Mouse (Mus musculus) forebrain, embryonic 16.5 days (tissue): ENCODE measurements around the gene Me1. TPM values are rescaled to one million over a fixed set of nuclear protein-coding genes. Genes with fewer than 3 reads are reported as not detected.

ENCODE experiments used
- ATAC-seq: fragments of 200-750 bp; cut with Nextera tagmentation; 2 replicates; pipeline ENCODE4 v1.8.0; 2017; ENCODE audit warnings: mild to moderate bottlenecking, moderate library complexity
- H3K27ac ChIP-seq: fragments of 300-500 bp; sonication (generic); 2 replicates; pipeline ENCODE4 v1.5.1; 2014; ENCODE audit warnings: low read length, control low read depth
- H3K27me3 ChIP-seq: fragments of 300-500 bp; sonication (generic); replicated peaks from 2 replicates; pipeline ENCODE4 v1.6.1; 2014; ENCODE audit warnings: low read length; ENCODE audit not compliant: control insufficient read depth, insufficient read depth
- H3K36me3 ChIP-seq: fragments of 300-500 bp; sonication (generic); 2 replicates; pipeline ENCODE4 v1.6.1; 2014; ENCODE audit not compliant: control insufficient read depth, insufficient read depth
- H3K4me1 ChIP-seq: fragments of 300-500 bp; sonication (generic); replicated peaks from 2 replicates; pipeline ENCODE4 v1.6.1; 2014; ENCODE audit warnings: low read length; ENCODE audit not compliant: control insufficient read depth, insufficient read depth
- H3K4me2 ChIP-seq: fragments of 300-500 bp; sonication (generic); 2 replicates; pipeline ENCODE4 v1.6.1; 2014; ENCODE audit warnings: mild to moderate bottlenecking, low read length, control low read depth
- H3K4me3 ChIP-seq: fragments of 300-500 bp; sonication (generic); replicated peaks from 2 replicates; pipeline ENCODE4 v1.5.1; 2014; ENCODE audit warnings: mild to moderate bottlenecking, low read length, control low read depth
- H3K9ac ChIP-seq: fragments of 300-500 bp; sonication (generic); replicated peaks from 2 replicates; pipeline ENCODE4 v1.6.1; 2014; ENCODE audit warnings: low read depth, low read length, control low read depth
- H3K9me3 ChIP-seq: fragments of 300-500 bp; sonication (generic); 2 replicates; pipeline ENCODE4 v1.6.1; 2016; ENCODE audit warnings: low read length; ENCODE audit not compliant: control insufficient read depth
- WGBS: fragments of 180-500 bp; shearing (Covaris S2); extraction: QIAGEN DNeasy Blood & Tissue Kit; methylation state at CpG from one replicate; pipeline ENCODE4 v1.1.7; 2014; 5-methylcytosine and 5-hydroxymethylcytosine counted together
- polyA plus RNA-seq: library from polyadenylated mRNA; unstranded; fragments of >200 nt; fragmentation: Nextera tagmentation; extraction: Ambion mirVana; gene quantifications from 2 replicates; pipeline ENCODE4 v1.2.1, GENCODE M21; 2015

Gene Me1
- polyA plus RNA-seq, 1 experiment from 2014 or later, result 22.7 TPM

DNA sequence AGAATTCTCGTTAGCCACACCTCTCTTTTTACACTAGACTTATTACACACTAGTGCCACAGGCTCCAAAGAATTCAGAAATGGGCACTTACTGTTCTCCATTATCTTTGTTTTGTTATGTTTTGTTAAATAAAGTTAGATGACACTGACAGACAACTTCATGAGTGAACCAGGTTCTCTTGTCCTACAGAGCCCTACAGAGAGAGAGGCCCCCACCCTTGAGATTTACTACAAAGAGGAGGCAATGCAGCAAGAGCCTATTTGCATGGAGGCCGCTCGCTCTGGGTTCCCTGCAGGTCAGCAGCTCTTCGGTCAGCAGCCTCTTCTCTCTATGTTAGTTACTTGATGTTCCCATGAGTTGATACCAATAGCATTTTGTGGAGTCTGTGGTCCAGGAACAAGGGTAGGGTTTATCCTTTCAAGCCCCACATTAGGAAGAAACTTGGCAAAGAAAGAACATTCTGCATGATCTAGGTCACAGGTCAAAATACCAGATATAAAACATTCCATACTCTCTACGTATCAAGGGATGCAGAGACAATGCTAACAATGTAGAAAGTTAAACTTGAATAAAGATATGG lies 65.3 kb downstream of the Me1 start:
- 79% methylated on average over 5 of the region's 5 CpGs for WGBS
- H3K9ac ChIP-seq, result no peak overlapping the region
- no peaks in the 10 kb centered on the region for H3K4me1 ChIP-seq
- H3K27ac ChIP-seq, result no peak overlapping the region
- no peak overlapping the region for H3K4me2 ChIP-seq
- ATAC-seq, result no peak
- H3K36me3 ChIP-seq, result no peaks in the 10 kb centered on the region
- no peaks in the 10 kb centered on the region for H3K27me3 ChIP-seq
- no peak overlapping the region for H3K4me3 ChIP-seq
- no peaks in the 10 kb centered on the region for H3K9me3 ChIP-seq

DNA sequence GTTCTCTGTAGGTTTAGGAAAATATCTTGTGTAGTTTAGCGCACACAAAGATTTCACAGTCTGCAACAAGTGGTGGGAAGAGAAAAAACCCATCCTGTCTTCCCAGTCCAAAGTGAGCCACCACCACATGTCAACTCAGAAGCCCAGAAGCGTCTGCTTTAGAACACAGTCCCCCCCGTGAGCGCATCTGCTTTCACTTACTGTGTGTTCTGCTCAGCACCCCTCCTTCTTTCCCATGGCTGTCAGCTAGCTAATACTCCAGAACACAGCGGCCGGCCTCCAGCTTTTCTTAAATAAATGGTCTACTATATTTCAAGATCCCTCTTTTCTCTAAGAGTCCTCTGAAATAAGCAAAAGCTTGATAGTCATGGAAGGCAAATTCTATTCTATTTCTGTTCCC lies 66.4 kb downstream of the Me1 start:
- no peaks in the 10 kb centered on the region for H3K4me1 ChIP-seq
- 85% methylated on average over 6 of the region's 6 CpGs for WGBS
- ATAC-seq, result no peak
- H3K4me3 ChIP-seq, result no peak overlapping the region
- no peaks in the 10 kb centered on the region for H3K9me3 ChIP-seq
- H3K9ac ChIP-seq, result no peak overlapping the region
- no peaks in the 10 kb centered on the region for H3K36me3 ChIP-seq
- H3K27me3 ChIP-seq, result no peaks in the 10 kb centered on the region
- no peak overlapping the region for H3K4me2 ChIP-seq
- H3K27ac ChIP-seq, result no peak overlapping the region

DNA sequence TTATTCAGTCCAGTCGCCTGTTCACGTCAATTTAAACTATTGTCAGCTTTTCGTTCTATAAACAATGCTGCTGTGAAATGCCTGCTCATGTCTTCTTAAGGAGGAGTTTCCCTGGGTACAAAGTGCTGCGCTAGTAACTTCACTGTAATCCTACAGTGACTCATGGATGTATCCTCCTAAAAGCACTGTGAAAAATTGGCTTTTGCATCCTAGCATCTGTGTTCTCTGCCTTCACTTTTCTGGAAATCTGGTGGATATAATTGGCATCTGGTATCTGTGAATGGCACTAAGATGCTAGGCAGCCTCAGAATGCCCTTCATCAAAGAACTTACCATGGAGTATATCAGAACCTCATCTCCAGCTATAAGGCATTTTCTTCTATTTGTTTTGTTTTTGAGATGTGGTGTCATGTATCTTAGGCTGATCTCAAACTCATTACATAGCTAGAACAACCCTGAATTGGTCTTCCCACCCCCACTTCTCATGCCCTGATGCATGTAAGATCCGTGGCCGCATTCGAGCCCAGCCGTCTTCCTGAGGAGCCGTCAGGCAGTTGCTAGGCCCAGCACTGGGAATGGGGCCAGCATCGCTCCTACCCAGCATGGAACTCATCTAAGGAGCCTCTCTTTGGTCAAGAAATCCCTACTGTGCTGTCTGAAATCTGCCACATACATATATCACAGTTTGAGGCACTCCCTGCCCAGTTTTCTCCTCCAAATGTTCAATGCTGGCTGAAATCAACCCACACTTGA lies 67.8 kb downstream of the Me1 start:
- Histone ChIP-seq H3K4me3 (no peak overlapping the region), H3K27me3 (no peaks in the 10 kb centered on the region), H3K4me2 (no peak overlapping the region), H3K4me1 (no peaks in the 10 kb centered on the region), H3K9me3 (no peaks in the 10 kb centered on the region), H3K9ac (no peak overlapping the region), H3K36me3 (no peaks in the 10 kb centered on the region), H3K27ac (no peak overlapping the region)
- ATAC-seq, result no peak
- WGBS, result 72% methylated on average over 10 of the region's 10 CpGs

DNA sequence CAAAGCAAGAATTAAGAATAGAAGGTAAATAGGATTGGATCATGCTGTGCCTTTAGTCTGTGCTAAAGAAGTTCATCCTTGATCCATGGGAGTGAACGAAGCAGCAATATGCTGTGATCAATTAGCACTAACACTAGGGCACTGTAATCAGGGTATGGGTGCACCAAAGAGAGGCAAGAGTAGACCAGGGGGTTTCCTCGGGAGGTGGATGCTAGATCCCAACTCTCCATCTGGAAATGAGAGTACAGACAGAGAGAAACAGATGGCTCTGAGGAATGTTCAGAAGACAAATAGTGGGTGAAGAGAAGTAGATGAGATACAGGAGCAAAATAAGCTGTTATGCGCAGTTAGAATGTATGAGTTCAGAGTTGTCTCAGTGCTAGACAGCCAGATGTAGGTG lies 68.8 kb downstream of the Me1 start:
- Histone ChIP-seq H3K36me3 (no peaks in the 10 kb centered on the region), H3K4me2 (no peak overlapping the region), H3K4me1 (no peaks in the 10 kb centered on the region), H3K27me3 (no peaks in the 10 kb centered on the region), H3K9me3 (no peaks in the 10 kb centered on the region), H3K9ac (no peak overlapping the region), H3K27ac (no peak overlapping the region), H3K4me3 (no peak overlapping the region)
- no peak for ATAC-seq
- 35% methylated on average over 3 of the region's 3 CpGs for WGBS

DNA sequence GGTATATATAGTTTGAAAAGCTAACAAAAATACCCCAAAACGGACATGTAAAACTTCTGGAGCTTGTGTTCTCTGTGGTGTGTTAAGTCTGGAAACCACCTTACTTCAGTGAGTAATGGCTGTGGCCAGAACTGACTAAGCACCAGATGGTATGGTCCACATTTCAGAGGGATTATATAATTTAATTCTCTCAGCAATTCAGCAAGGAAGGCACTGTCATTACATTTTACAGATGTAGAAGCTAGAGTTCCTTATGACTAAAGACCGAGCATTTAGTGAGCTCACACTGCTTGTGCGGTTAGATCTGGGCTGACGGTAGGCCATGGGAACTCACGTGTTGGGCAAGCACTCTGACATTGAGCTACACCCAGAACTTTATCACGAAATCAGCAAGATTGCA lies 71.0 kb downstream of the Me1 start:
- H3K27me3 ChIP-seq, result no peaks in the 10 kb centered on the region

DNA sequence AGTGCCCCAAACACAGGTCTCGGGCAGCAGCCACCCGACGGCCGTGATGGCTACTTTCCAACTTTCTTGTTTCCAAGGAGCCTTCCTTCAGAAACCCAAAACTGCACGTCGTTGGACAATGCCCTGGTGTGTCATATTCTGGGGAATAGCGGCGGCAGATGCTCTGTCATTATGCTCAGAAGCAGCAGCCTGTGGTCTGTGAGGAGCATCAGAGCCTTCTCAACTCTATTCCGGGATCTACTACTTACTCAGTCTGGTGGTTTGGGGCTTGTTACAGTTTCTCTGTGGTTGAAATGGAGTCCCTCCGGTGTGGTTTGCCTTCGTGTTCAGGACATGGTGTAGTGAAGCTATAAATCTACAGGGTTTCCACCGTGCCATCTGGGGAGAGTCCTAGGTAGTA lies 71.7 kb downstream of the Me1 start:
- no peak overlapping the region for H3K4me2 ChIP-seq
- H3K9ac ChIP-seq, result no peak overlapping the region
- H3K9me3 ChIP-seq, result no peaks in the 10 kb centered on the region
- no peaks in the 10 kb centered on the region for H3K36me3 ChIP-seq
- H3K4me3 ChIP-seq, result no peak overlapping the region
- no peak overlapping the region for H3K27ac ChIP-seq
- H3K4me1 ChIP-seq, result peaks cover 3% of the 10 kb centered on the region; the same call in 1 of the 2 replicates
- no peak for ATAC-seq
- no peaks in the 10 kb centered on the region for H3K27me3 ChIP-seq
- 76% methylated on average over 12 of the region's 12 CpGs for WGBS

More for the DNA sequence above, 71.0 kb downstream of the Me1 start:
- Histone ChIP-seq H3K4me3 (no peak overlapping the region), H3K4me1 (no peaks in the 10 kb centered on the region), H3K4me2 (no peak overlapping the region), H3K36me3 (no peaks in the 10 kb centered on the region), H3K9me3 (no peaks in the 10 kb centered on the region), H3K9ac (no peak overlapping the region), H3K27ac (no peak overlapping the region)
- ATAC-seq, result no peak
- whole genome bisulfite sequencing, result 92% methylated on average over 6 of the region's 6 CpGs

DNA sequence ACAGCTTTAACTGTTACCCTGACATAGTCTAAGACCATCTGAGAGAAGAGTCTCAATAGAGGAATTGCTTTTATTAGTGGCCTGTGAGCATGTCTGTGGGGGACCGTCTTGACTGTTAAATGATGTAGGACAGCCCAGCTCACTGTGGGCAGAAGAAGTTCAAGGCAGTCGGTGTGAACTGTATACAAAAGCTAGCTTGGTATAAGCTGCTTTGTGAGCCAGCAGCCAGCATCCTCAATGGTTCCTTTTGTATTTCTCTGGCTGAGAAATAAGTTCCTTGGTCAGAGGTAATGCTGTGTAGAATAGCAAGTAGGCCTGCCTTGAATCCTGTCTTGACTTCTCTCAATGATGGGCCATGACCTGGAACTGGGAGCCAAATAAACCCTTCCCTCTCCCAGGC lies 73.7 kb downstream of the Me1 start:
- Histone ChIP-seq H3K9ac (no peak overlapping the region), H3K9me3 (no peaks in the 10 kb centered on the region), H3K4me2 (no peak overlapping the region), H3K4me3 (no peak overlapping the region), H3K27ac (no peak overlapping the region), H3K4me1 (peaks cover 3% of the 10 kb centered on the region; the same call in 1 of the 2 replicates), H3K36me3 (no peaks in the 10 kb centered on the region), H3K27me3 (no peaks in the 10 kb centered on the region)
- peak; percentile 8; the same call in 1 of the 2 replicates for ATAC-seq
- 32% methylated on average over 2 of the region's 2 CpGs for WGBS

DNA sequence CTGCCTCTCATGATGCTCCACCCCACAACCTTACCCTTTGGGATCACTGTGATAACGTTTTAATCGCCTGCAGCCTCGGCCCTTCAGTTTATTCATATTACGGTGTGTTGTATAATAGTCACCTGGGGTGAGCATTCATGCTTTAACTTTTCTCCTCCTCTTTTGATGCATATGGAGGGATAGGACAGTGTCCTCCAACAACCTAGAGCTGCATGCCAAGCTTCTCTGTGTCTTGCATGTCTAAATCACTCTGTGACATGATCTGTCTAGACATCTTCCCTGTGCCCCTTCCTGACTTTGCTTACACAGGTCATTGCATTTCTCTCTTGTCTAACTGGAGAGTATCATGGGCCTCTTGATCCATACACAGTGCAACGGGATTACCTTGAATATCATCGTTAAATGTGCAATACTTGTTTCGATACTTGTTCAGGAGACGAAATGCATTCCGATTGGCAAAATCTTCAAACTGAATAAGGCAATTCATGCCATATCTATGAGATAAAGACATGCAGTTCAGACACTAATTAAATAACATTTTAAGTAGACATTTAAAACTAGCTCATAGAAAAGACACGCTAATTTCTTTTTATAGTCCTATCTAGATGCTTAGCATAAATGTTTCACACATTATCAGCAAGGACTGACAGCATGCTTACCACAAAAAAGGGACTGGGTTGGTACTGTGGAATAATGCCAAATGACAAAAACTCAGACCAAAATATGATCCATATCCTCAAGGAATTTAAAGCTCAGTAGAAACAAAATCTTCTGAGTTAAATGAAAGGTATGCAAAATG lies 76.2 kb downstream of the Me1 start:
- Histone ChIP-seq H3K27ac (no peak overlapping the region), H3K4me3 (no peak overlapping the region), H3K9me3 (no peaks in the 10 kb centered on the region), H3K27me3 (no peaks in the 10 kb centered on the region), H3K36me3 (no peaks in the 10 kb centered on the region), H3K4me1 (peaks cover 3% of the 10 kb centered on the region; the same call in 1 of the 2 replicates), H3K4me2 (no peak overlapping the region), H3K9ac (no peak overlapping the region)
- 0 out of 2 replicates have a peak, but pooled peaks have one; percentile 52 for ATAC-seq
- WGBS, result 55% methylated on average over 10 of the region's 10 CpGs

DNA sequence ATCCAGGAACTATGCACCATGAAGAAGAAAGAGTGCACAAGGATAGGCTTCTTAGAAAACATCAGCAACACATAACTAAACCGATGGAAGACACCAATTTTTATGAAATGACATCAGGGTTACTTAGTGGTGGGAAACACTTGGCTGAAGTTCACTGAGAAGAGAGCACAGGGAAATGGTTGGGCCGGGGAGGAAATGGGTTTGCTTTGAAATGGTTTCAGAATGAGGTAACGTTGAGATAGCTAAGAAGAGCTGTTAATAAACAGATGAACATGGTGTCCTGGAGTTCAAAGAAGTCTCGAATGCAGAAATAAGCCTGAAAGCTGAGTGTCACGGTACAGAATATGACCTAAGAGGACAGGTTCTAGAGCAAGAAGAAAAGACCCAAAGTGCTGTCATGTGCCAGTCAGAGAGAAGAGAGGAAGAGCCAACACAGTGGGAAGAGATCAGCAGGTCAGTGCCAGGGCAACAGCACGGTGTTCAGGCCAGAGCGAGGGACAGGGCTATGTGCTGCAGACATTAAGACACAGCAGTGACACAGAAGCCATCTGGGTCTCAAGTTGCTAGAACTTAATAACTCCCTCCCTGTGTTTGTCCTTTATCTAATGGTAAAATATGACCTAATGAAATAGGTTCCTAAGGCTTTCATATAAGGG lies 77.8 kb downstream of the Me1 start:
- Histone ChIP-seq H3K4me2 (no peak overlapping the region), H3K4me1 (peaks cover 3% of the 10 kb centered on the region; the same call in 1 of the 2 replicates), H3K9me3 (no peaks in the 10 kb centered on the region), H3K9ac (no peak overlapping the region), H3K4me3 (no peak overlapping the region), H3K27me3 (no peaks in the 10 kb centered on the region), H3K27ac (no peak overlapping the region), H3K36me3 (no peaks in the 10 kb centered on the region)
- no peak for ATAC-seq
- WGBS, result 82% methylated on average over 7 of the region's 7 CpGs
